Mouse (Mus musculus): ENCODE measurements around the gene Mdn1.

The Mdn1 gene

DNA sequence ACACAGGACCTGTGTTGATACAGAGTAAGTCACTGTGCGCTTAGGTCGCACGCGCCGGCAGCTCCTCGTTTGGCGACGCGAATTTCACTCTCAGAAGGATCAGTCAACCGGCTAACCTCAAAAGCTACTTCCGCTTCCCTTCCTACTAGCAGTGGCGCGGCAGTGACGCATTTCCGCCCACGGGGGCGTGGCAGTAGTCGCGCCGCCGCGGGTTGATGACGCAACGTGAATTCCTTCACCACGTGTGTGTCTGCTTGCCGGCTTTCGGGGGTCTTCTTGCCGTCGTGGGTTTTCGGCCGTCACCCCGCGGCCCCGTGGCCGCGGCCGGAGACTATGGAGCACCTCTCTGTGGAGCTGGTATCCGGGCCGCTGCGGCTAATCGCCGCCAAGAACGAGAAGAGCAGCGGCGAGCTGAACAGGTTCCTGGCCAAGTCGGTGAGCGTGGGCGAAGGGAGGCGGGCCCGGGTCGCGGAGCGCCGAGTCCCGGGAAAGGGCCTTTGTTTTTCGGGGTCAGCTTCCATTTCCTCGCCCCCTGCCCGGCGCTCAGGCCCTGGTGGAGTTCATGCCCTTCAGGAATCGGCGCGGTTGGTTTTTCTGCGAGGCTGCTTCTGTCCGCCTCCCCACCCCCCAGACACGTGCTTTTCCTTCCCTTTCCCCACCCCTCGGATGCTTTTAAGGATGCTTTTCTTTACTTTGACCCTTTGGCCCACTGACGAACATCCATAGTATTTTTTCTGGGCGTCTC is at the start of gene Mdn1:
Gene Mdn1, plus strand, starts transcription at position 202 of the 745 bp plus-strand sequence.
- DNase-seq = peak; percentile 96

DNA sequence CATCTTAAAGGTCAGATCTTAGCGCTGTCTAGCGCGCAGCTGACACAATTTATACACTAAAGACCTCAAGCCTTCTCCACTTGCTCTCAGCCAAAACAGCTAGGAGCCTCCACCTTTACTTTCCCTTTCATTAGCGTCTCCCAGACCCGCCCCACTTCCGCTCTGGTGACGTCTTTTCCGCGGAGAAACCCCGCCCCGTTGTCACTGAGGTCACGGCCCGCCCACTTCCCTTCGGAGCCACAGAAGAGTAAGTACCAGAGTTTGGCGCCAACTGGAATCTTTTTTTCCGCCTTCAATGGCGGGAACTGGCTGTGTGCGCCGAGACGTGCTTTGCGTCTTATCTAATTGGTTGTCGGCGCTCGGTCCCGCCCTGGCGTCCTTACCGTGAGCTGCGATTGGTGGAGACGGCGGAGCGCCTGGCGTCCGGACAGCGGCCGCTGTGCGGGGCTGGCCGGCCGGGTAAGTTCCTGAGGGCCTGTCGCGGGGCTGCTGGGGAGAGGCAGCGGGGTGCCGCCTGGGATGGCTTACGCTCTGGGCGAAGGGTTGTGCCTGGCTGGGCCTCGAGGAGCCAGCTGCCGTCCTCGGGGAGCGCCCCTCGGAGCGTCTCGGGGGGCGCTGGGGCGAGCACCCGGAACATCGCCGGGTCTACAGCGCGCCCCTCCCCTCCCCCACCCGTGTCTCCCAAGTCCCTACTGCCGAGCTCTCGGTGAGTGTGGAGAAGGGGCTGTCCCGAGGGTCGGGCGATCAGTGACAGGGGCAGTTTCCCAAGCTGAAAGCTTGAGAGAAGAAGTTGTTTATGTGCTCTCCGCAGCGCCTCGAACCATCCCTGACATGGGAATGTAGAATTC is 41.7 kb upstream of the Mdn1 start, which contains the start of gene Casp8ap2:
Gene Casp8ap2, plus strand, starts transcription at position 418 of the 848 bp plus-strand sequence.
- peak; percentile 100 for DNase-seq

DNA sequence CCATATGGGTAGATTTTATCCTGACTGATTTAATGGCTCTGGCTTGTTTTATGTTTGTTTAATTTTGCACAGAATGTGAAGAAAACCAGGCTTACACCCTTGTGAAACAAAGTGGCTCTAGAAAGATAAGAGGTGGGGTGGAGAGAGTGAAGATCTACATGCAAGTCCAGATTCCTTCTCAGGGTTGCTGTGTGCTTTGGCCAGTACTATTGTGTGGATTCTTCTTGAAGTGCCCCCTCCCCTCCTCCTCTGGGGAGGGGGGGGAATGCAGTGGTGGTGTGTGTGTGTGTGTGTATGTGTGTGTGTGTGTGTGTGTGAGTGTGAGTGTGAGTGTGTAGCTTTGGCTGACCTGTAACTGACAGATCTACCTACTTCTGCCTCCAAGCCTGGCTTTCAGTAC is 35.3 kb upstream of the Mdn1 start:
- peak; percentile 28 for DNase-seq

DNA sequence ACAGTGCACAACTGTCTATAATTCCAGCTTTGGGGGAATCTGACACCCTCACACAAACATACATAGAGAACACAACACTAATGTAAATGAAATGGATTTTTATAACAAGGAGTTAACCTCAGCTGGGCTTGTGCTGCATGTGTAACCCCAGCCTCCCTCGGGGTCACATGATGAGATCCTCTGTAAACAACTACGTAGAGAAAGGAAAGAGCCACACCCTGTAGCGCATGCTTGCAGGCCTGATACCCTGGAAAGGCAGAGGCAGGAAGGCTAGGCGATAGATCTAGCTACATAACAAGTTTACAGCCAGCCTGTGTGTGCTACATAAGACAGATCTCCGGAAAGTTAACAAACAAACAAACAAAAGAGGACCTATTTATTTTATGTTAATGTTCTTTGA is 5.2 kb upstream of the Mdn1 start:
- peak; percentile 12 for DNase-seq

DNA sequence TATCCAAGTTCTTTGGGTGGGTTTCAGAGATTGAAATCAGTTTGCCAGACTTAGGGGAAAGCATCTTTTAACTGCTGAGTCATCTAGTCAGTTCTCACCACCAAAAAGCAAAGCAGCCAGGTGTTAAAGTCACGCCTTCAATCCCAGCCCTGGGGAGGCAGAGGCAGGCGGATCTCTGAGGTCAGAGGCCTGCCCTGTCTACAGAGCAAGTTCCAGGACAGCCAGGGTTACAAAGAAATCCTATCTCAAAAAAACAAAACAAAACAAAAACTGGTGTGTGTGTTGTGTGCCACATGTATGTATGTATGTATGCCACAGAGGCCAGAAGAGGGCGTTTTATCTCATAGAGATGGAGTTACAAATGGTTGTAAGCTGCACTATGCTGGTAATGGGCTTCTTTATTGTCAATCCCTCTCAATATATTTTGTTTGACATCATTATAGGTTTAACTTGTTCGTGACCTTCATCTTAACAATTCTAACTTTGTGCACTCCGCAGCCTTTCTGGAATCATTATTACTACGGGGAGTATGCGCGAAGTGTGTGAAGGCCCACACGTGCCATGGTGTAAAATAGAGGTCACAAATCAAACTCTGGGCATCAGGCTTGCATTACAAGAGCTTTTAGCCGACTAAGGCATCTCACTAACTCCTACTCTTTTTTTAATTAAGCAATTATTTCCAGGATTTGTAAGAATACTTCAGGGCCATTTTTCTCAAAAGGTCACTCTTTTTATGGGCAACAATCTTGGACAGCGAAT is 594 bp upstream of the Mdn1 start:
- DNase-seq = no peak

DNA sequence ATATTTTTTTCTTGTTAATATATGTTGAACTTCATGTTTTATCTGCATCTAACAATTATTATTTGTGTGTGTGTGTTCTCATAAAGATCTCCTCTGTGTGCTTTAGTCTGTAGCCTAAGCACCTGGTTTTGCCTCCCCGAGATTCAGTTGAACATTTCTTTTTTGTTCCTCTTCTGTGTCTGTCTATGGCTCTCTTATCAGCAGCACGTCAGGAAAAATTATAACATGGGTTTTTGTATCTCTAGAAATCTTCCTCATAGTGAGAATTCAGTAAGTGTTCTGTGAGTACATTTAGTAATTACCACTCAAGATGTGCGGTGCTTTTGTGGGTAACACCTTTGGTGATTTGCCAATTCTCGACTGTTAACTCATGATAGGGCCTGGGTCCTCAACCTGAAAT is 8.9 kb downstream of the Mdn1 start:
- no peak for DNase-seq

DNA sequence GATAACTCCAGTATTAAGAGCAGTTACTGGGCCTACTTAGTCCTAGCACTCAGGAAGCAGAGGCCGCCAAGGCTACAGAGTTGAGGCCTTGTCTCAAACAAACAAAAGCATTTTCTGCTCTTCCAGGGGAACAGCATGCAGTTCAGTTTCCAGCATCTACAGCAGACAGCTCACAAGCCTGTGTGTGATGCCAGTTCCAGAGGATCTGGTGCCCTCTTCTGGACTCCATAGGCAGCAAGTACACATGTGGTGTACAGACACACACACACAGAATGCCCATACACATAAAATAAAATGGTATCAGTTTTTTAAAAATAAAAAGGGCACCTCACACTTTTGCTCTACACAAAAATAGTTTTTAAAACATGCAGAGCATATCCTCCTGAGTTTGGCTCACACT is 11.4 kb downstream of the Mdn1 start:
- no peak for DNase-seq

DNA sequence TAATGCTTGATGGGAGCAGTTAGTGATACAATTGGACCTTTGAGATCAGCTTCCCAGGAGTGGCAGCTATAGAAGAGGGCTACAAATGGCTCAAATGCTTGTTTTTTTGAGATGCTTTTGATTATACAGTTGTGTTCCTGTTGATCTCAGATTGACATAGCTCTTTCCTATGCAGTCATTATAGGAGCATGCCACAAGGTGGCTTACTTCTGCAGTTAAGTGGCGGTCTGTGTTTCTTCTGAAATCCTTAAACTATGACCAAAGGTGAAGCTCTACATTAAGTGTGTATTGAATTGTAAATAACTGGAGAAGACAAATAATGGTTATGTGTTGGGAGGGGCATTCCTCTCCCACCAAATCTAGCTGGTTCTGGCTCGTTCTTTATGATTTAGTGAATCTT is 12.9 kb downstream of the Mdn1 start:
- DNase-seq = no peak

DNA sequence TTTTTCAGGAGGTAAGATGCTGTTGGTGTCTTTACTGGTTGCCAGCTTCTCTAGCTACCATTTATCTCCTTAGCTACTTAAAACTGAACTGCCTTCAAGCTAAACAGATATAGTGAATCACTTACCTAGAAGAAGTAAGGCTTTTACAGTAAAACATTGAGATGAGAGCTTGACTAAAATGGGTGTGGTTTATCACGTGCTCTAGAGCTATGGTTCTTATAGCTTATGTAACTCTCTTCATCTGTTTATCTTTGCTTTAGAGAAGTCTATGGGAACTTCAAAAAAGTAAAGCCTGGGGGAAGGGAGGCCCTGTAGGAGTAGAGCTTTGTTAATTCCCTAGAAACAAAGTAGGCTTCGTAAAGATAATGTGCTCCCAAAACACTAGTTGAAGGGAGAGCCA is 17.1 kb downstream of the Mdn1 start:
- no peak for DNase-seq

DNA sequence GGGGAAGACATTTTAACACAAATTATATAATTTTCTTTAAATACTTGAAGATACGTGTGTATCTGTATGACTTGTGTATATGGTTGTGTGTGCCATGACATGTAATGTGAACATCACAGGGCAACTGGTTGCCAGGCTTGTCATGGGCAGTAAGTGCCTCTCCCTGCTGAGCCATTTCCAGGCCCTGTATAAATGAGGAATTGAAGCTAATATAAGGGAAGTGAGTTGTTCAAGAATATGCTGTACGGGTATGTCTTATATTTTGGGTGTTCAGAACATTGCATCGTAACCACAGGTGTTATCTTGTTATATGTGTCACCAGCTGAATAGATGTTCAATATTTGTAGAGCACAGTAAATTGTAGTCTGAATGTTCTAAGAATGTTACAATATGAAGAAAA is 20.6 kb downstream of the Mdn1 start:
- DNase-seq = no peak

DNA sequence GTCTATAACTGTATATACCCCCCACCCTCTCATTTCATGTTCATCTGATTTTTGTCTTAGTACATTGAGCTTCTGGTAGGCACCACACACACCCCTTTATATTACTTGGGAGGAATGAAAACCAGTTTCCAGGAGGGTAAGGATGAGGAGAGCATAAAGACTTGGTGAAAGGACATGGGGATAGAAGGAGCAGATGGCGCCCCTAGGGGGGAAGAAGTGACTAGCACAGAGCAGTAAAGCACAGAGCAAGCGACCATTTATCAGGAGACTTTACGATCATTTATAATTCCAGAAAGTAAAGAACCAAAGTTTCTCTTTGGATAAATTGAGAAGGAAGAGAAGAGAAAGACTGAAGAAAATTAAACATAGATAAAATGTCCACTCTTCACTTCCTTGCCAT is 23.9 kb downstream of the Mdn1 start:
- no peak for DNase-seq

DNA sequence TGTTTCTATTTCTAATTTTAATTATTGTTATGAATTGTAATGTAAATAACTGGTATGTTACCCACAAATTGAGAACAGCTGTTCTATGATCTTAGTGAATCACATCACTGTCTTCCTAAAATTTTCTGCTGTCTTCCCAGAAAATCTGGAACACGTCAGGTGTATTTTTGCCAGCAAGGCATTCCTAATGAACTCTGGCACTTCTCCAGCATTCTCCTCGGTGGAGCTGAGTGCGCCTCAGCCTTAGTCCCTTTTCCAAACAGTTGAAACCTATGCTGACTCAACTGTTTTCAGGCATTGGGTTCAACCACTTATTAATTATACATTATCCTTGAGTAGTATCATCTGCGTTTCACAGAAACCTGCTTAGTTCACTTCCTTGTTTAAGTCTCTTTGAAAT is 25.6 kb downstream of the Mdn1 start:
- peak; percentile 3 for DNase-seq

DNA sequence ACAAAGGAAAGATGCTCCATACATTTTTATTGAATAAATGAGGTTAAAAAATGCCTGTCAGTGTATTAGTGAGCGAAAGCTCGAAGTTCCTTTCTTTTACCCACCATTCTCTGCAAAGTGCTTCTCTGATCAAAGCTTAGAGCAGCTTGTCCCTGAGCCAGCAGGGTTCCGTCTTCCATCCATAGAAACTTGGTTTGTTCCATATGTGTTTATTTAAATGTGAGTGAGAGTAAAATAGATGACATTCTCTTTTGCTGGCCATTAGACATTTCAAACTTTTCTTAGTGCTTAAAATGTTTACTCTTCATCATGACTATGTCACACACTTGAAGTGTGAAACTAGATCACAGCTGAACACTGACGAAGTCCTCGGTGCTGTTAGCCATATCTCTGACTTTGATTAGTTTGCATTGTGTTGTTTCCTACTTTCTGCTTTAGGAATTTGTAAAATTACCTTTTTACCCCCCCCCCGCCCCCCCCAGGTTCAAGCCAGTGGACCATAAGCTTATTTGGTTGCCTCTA is 26.2 kb downstream of the Mdn1 start:
- DNase-seq = no peak

DNA sequence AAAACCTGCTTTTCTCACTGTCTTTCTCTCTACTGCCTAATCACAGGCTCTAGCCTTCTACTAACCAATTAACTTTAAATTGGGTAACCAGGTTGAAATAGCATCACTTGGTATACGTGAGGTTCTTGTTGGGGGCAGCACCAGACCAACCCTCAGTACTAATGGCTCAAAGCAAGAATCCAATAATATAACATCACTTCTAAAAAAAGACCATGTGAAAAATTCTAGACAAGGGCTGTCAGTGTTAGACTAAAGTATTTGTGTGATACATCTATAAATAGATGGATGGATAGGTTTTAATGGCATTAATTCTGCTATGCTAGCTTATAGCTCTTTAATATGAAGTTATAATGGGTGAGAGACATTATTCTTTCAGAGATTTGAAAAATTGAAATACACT is 60.8 kb downstream of the Mdn1 start:
- no peak for DNase-seq

DNA sequence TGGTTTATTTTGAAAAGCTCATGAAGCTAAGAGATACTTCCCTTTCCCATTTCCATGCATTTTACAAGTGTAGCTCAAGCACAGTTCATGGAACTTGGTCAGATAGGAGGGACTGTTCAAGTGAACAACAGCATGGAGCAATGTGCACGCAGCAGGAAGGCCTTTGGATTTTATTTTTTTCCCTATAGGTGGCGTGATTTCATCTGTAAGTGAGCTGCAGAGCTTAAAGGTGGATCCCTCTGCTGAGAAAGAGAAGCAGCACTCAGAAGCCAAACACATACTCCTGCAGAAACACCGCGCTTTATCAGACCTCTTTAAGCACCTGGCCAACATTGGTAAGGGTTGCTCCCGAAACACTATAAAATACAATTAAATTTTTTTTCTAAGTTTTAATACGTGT is 88.5 kb downstream of the Mdn1 start:
- no peak for DNase-seq

DNA sequence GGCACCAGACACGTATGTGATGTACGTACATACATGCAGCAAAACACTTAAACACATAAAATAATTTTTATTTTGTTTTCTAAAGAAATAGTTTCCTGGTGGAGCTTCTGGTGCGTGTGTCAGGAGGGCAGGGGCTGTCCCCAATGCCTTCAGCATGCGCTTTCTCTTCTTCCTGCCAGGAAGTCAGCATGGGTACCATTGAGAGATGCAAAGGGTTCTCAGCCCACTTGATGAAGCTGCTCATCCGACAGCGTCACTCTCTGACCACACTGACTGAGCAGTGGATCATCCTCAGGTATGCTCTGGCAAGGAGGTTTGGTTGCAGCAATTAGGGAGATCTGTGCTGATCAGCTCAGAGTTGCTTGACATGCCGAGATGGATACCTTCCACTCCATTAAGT is 91.5 kb downstream of the Mdn1 start:
- no peak for DNase-seq

DNA sequence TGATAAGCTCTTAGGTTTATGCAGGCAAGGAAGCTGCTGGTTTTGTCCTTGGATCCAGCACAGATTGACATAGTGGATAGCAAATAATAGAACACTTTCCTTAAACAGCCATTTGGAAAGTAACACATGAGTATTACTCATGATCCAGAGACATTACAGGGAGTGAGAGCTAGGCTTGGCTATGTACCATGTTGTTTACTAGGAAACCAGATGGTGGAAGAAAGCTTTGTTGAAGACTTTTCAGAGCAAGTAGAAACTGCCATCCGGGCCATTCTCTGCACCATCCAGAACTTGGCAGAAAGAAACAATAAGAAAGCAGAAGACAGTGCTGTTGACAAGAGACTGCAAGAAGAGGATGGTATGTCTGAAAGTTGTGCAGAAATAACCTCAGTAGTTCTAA is 93.8 kb downstream of the Mdn1 start:
- no peak for DNase-seq

DNA sequence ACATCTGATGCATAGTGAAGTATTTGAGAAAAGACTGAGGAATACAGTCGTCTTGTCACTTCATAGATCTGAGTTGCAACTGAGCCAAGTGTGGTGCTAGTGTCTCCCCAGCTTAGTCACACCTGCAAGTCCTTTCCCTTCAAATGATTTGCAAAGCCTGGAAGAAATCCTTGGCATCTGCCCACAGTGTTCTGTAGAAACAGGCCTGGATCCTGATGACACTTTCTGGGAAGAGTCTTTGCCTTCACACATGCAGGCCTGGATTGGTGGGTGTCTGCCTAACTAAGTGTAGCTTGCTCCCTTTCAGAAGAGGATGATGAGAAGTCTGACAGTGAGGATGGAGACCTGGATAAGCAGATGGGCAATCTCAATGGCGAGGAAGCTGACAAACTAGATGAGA is 100.5 kb downstream of the Mdn1 start:
- no peak for DNase-seq

DNA sequence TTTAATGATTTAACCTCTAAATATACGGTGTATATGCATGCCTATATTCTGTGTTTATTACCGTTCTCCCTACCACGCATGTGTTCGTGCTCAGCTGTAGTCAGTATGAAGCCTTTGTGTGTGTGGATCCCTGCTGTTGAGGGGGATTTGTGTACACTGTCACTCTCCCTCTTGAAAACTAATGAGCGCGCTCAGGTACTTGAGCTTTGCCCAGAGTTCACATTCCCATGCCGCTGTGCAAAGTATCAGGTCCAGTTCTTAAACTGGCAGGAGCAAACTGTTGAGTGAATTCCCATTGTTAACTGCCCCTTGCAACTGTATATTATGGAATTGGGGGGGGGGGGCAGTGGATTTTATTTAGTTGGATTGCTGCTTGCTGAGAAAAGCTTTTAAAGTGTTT is 110.6 kb downstream of the Mdn1 start:
- DNase-seq = no peak

DNA sequence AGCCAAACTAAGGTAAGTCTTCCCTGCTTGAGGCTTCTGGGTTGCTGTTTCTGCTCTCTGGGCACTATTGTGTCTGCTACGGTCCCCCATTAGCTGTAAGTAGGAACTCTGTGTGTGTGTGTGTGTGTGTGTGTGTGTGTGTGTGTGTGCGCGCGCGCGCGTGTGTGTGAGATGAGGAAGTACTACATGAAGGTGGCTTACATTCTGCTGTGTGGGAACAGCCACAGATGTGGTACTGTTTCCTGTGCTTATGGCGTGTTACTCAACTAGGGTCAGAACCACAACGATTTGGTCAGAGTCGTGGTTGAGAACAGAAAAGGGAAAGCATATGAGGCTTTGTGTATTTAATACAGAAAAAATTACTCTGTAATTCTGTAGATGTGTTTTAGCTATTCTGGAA is 111.1 kb downstream of the Mdn1 start:
- DNase-seq = no peak

DNA sequence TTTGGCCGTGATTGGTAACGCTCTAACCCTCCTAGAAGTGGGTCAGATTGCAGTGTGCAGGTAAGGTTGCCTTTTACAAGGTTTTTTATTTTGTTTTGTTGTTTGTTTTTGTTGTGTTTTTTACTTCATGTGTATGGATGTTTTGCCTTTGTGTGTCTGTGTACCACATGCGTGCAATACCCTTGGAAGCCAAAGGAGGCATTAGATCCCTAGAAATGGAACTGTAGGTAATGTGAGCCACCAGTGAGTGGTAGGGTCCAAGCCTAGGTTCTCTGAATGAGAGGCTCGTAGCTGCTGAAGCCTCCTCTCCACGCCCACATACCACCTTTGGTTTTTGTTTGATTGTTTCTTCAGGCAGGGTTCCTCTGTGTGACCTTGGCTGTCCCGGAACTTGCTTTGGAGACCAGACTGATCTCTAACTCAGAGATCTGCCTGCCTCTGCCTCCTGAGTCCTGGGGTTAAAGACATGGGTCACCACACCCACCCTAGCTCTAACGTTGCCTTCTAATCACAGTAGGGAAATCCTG is 113.4 kb downstream of the Mdn1 start:
- no peak for DNase-seq

DNA sequence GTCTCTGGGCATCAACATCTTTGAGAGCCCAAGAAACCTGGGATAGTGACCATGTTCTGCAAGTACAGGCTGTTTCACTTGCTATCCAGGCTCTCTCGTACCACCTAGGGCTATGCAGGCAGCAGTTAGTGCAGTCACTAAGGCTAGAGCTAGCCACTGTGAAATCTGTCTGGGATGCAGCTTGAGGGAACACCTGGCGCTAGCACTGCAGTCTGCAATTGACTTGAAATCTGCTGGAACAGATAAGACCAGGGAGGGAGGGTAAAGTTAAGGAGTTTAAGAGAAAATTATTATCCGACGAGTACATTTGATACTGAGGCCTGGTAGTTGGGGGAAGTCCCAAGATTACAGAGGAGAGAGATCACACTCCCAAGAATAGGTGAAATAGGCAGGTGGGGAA is 123.1 kb downstream of the Mdn1 start:
- no peak for DNase-seq

DNA sequence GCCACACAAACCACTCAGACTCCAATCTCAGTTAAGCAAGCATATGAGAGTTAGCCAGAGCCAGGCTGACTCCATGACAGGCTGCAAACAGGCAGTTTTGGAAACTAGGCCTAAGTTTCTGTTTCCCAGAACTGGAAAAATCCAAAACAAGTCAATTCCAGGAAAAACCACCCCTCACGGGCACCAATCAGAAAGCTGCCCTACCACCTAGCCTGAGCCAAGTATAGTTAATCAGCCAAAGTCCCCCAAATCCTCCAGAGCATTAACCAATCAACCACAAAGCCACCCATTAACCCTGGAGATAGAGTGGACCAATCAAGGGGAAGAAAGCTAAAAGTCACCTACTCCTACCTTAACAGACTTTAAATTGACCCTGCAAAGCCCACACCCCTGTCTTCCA is 130.2 kb downstream of the Mdn1 start:
- no peak for DNase-seq
